Mouse (Mus musculus) neutrophil, adult 83 days (primary cell): Measurements from ENCODE around the gene Ppp1r14d. TPM values are rescaled to one million over a fixed set of nuclear protein-coding genes. Genes with fewer than 3 reads are reported as not detected.

Source experiments
- total RNA-seq, 2 experiments: library from RNA; stranded (reverse); gene quantifications; one replicate each; pipeline ENCODE4 v1.2.4; 2023

The Ppp1r14d gene
- total RNA-seq, result not detected

DNA sequence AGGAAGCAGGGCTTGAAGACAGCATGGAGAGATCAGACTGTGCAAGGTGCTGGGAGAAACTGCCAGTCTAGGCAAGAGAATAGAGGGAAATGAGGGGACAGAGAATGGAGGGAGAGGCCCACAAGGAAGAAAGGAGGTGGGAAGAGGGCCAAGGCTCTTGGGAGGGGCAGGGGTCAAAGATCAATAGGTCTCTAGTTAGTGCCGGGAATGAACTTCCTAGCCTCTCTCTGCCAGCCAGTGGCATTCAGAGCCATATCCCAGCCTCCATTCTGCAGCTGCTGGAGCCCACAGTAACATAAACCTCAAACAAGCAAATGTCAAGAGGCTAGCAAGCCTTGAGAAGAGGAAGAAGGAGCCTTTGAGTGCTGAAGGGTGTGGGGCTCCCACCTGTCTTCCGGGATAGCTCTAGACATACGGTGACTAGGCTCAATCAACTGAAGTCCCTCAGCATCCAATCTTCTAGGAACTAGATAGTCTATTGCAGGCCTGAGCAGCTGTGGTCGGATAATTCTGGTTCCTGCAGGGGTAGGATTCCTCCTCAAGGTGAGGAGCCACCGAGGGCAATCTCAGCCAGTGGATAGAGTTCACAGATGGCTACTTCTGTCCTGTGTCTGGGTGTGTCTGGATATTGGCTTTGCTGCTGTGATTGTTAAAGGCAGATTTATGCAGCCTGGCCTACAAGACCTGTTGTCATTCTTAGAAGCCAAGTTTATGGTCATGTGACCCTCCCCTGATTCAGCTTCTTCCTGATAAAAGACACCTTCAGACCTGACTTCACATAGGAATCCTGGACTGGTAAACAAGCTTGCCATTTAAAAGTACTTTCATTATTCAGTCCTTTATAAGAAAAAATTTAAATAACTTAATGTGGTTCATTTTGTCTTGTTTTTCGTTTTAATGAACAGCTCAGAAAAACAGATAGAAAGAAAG lies at the start of gene Ppp1r14d:
Gene Ppp1r14d, minus strand, starts transcription at position 132 of the 930 bp plus-strand sequence.

DNA sequence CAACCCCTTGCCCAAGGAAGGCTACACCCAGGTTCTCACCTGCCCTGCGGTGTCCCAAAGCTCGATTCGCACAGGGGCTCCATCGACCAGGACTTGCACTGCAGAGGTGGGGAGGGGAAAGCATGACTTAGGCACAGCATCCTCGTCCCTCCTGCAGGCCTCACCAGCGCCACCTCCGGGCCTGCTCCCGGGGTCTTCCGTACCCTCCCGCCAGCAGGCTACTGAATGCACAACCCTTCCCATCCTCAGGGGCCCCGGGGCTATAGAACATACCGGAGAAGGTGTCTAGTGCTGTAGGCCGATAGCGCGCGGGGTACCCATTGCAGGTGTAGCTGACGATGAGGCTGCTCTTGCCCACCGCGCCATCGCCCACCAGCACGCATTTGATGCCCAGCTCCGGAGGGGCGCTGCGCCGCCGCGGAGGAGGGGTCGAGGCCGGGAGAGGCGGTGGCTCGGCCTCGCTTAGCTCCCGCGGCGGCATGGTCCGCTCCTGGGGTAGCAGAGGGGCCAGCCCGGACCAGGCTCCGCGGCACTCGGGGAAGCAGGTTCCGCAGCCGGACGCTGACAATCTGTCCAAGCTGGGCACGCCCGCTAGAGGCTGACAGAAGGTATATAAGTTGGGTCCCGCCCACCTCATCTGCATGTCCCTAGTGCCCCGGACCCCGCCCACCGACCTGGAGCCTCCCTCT lies 41.1 kb upstream of the Ppp1r14d start, which contains the start of gene Rhov:
Gene Rhov, minus strand, starts transcription at position 630 of the 689 bp plus-strand sequence.

DNA sequence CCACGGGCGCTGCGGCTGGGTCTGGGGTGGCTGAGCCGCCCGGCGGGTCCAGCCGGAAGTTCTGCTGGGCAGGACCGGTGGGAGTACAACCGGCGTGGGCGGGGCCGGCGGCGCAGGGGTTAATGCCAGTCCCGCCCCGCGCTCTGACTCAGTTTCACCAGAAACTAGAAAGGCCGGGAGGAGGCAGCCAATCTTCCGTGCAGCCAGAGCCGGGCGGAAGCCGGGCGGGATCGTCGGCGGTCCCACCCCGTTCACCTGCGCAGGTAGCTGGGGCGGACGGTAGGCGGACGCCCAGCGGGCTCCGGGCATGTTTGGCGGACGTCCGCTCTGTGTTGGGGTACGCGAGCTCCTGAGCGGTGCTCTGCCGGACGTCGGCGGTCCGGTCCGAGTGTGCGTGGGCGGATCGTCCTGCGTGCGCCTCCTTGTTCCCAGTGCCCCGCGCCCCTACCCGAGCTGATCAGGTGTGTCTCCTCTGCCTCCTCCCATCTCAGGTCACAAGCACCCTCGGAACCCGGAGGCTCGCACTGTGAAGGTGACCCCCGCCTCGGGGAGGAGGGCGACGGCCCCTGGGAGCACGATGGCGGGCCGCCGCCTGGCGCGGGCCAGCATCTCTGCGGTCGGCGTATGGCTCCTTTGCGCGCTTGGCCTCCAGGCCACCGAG lies 7.6 kb upstream of the Ppp1r14d start, which contains the start of gene Spint1:
Gene Spint1, plus strand, starts transcription at position 153 of the 661 bp plus-strand sequence.

DNA sequence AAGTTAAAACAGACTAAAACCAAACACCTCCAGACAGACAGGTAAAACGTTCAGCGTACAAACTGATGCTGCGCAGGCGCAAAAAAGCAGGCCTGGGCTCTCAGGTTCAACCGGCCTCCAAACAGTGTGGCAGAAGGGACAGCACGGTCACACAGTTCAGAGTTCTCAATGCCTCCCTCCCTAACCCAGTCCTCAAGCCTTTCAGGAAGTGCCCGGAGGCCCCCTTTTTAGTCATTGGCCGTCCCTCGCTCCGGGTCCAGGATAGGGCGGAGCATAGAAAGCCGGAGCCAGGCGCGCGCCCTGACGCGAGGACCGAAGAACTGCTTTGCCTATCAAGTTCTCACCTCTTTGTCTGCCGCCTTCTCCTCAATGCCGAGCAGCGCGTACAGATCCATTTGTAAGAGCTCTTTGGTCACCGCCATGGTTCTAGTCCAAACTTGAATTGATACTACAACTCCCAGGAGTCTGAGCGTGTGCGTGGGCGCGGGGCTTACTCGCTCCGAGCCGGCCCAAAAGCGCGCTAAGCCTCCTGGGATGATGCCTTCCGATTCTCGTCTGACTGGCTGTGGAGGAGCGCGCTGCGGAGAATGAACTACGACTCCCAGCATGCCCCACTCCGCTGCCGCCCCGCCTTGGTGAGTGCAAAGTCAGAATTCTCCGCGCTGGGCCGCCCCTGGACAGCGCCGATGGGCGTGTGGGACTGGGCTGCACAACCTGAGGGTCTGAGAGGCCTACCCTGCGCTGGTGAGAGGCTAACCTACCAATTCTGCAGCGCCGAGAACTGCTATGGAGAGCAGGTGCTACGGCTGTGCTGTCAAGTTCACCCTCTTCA lies 21.1 kb downstream of the Ppp1r14d start, which contains the start of the genes Zfyve19 and Dnajc17:
Gene Zfyve19, plus strand, starts transcription at position 274 of the 832 bp plus-strand sequence.
Gene Dnajc17, minus strand, starts transcription at position 452 of the 832 bp plus-strand sequence.

DNA sequence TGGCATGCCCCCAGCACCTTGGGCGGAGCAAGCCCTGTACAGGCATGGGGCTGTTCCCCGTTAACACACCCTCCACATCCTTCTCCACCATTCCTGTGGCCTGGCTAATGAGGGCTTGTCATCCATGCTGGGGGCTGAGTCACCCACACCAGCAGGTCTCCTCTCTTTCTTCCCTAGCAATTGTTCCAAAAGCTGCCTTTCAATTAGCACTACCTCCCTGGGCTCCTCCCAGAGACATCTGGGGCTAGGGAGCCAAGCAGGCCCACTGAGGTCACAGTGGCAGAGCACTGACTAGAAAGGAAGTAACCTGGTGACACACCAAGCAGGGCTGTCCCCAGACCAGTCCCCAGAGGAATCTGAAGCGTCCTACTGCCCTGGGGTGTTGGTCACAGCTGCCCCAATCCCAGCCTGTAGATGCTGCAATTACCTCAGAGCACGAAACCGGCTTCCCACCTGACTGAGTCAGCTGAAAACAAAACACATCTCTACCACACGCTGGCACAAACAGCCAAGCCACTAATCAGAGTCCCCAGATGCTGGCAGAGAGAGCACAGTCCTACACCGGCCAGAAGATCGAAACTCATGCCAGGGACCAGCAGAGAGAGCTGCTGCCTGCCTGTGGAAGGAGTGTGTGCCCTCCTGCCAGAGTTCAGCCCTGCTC lies 55.6 kb downstream of the Ppp1r14d start, which contains the start of gene Gm14137:
Gene Gm14137, plus strand, starts transcription at position 519 of the 661 bp plus-strand sequence.

Other genes starting within 250 kb of the Ppp1r14d start
- 1 to 10 TPM; 5.9 to 7.0 TPM for gene Ccdc32, start 200.5 kb downstream of the Ppp1r14d start, total RNA-seq
- 1 to 10 TPM; 2.6 to 3.1 TPM for gene Rpusd2, start 195.1 kb downstream of the Ppp1r14d start, total RNA-seq
- 10 to 100 TPM; 36.3 to 43.6 TPM for gene Knl1, start 182.8 kb downstream of the Ppp1r14d start, total RNA-seq
- 10 to 100 TPM; 17.8 to 20.4 TPM for gene Rad51, start 117.1 kb downstream of the Ppp1r14d start, total RNA-seq
- 10 to 100 TPM in 1 of 2 experiments, 1 to 10 TPM in 1; 9.8 to 11.5 TPM for gene Rmdn3, start 72.9 kb downstream of the Ppp1r14d start, total RNA-seq
- gene Gchfr, start 62.1 kb downstream of the Ppp1r14d start, total RNA-seq, result not detected
- not detected for gene Gm14137, start 55.4 kb downstream of the Ppp1r14d start, total RNA-seq
- gene Zfyve19, start 21.3 kb downstream of the Ppp1r14d start, total RNA-seq, result 10 to 100 TPM; 16.9 to 18.6 TPM
- 10 to 100 TPM; 14.4 to 15.2 TPM for gene Dnajc17, start 21.1 kb downstream of the Ppp1r14d start, total RNA-seq
- gene Spint1, start 7.5 kb upstream of the Ppp1r14d start, total RNA-seq, result not detected
- 1 to 10 TPM; 3.6 to 6.4 TPM for gene Rhov, start 41.4 kb upstream of the Ppp1r14d start, total RNA-seq
- 10 to 100 TPM; 28.8 to 30.2 TPM for gene Vps18, start 58.8 kb upstream of the Ppp1r14d start, total RNA-seq
- gene Dll4, start 95.9 kb upstream of the Ppp1r14d start, total RNA-seq, result under 1 TPM in 1 of 2 experiments, not detected in 1; 0.13 TPM
- gene Chac1, start 121.3 kb upstream of the Ppp1r14d start, total RNA-seq, result 1 to 10 TPM; 4.9 to 7.1 TPM
- gene Ino80, start 247.8 kb upstream of the Ppp1r14d start, total RNA-seq, result 10 to 100 TPM; 17.6 to 18.3 TPM